Mouse (Mus musculus): ENCODE results near the gene Uchl1. TPM values are rescaled to one million over a fixed set of nuclear protein-coding genes. Genes with fewer than 3 reads are reported as not detected.

Gene Uchl1
- polyA plus RNA-seq, 1 experiment = 16.8 TPM

- Histone ChIP-seq H3K27ac (ENCODE audit: insufficient read depth, low read depth, low read length) (no peak overlapping the region), H3K4me3 (ENCODE audit: insufficient read depth, low read depth, low read length) (no peak overlapping the region), H3K36me3 (ENCODE audit: control insufficient read depth, insufficient read depth, low read length) (no peaks in the 10 kb centered on the region), H3K4me1 (ENCODE audit: control insufficient read depth, insufficient read depth, low read length) (no peaks in the 10 kb centered on the region; the same call in 1 of the 2 replicates), H3K27me3 (replicated peaks; ENCODE audit: control insufficient read depth, insufficient read depth, low read length) (no peaks in the 10 kb centered on the region)
- WGBS = 91% methylated on average over 1 of the region's 1 CpGs
- DNase-seq = no peak
- no peak for TF ChIP-seq POLR2A (IDR thresholded peaks at IDR 0.05; ENCODE audit: low read depth, low read length)
- no peak for TF ChIP-seq CTCF (conservative IDR thresholded peaks at IDR 0.05; ENCODE audit: insufficient read depth, insufficient read length, low read depth, low read length)
Measured at GRCm38 (mm10) chr5:66731302-66731697, 55.4 kb downstream of the Uchl1 start.

GRCm38 (mm10) chr5:66733556-66733955 is 57.7 kb downstream of the Uchl1 start:
- H3K36me3 ChIP-seq (ENCODE audit: control insufficient read depth, insufficient read depth, low read length) = no peaks in the 10 kb centered on the region
- DNase-seq = no peak
- WGBS = 94% methylated on average over 1 of the region's 1 CpGs
- TF ChIP-seq CTCF (conservative IDR thresholded peaks at IDR 0.05; ENCODE audit: insufficient read depth, insufficient read length, low read depth, low read length) (no peak), POLR2A (IDR thresholded peaks at IDR 0.05; ENCODE audit: low read depth, low read length) (no peak)
- no peaks in the 10 kb centered on the region for H3K27me3 ChIP-seq (replicated peaks; ENCODE audit: control insufficient read depth, insufficient read depth, low read length)
- H3K27ac ChIP-seq (ENCODE audit: insufficient read depth, low read depth, low read length) = no peak overlapping the region
- H3K4me3 ChIP-seq (ENCODE audit: insufficient read depth, low read depth, low read length) = no peak overlapping the region
- no peaks in the 10 kb centered on the region; the same call in 1 of the 2 replicates for H3K4me1 ChIP-seq (ENCODE audit: control insufficient read depth, insufficient read depth, low read length)

Other genes with a start within 250 kb of the Uchl1 start
- 21.4 and 27.7 TPM in 2 replicates for gene Apbb2, start 57.3 kb upstream of the Uchl1 start, polyA plus RNA-seq (2012; rRNA removed)
- 21.5 and 27.0 TPM in 2 replicates for gene Limch1, start 69.7 kb downstream of the Uchl1 start, polyA plus RNA-seq (2012; rRNA removed)